Mouse (Mus musculus) mammary gland, adult 2 months (tissue): ENCODE results near the gene Actr6. TPM values are rescaled to one million over a fixed set of nuclear protein-coding genes. Genes with fewer than 3 reads are reported as not detected.

Experiments used
- polyA plus RNA-seq: library from polyadenylated mRNA; depleted of rRNA; stranded (reverse); fragments of >200 nt; gene quantifications from 2 replicates; pipeline ENCODE4 v1.2.3, GENCODE M21; 2012; ENCODE audit warnings: low replicate concordance; rRNA removed

The Actr6 gene
- 1.3 and 2.9 TPM in 2 replicates for polyA plus RNA-seq

GRCm38 (mm10) chr10:89732001-89732794 is at the start of gene Actr6:
Gene Actr6 (minus strand): TSS chr10:89732295.

GRCm38 (mm10) chr10:89744871-89745665 is 13.0 kb upstream of the Actr6 start, which contains the start of gene Uhrf1bp1l:
Gene Uhrf1bp1l (plus strand): TSS chr10:89744991.

GRCm38 (mm10) chr10:89686139-89686808 is 45.8 kb downstream of the Actr6 start, which contains the start of gene Scyl2:
Gene Scyl2 (minus strand): TSS chr10:89686285.

Other genes with a start within 250 kb of the Actr6 start
- gene Nr1h4, start 198.7 kb downstream of the Actr6 start, polyA plus RNA-seq, result 0.37 and 0.39 TPM in 2 replicates
- 0.07 TPM in 1 of 2 replicates, not detected in the other for gene Slc17a8, start 111.0 kb downstream of the Actr6 start, polyA plus RNA-seq
- gene Scyl2, start 46.0 kb downstream of the Actr6 start, polyA plus RNA-seq, result 8.5 and 15.0 TPM in 2 replicates
- gene Uhrf1bp1l, start 12.7 kb upstream of the Actr6 start, polyA plus RNA-seq, result 9.9 and 10.2 TPM in 2 replicates
- 0.06 and 0.09 TPM in 2 replicates for gene Anks1b, start 141.2 kb upstream of the Actr6 start, polyA plus RNA-seq